Mouse (Mus musculus): ENCODE measurements at regions not wholly inside any gene's neighbourhood (a gene's known extent, or its start where the extent isn't known, plus 50 kb on each side); places are given as distances from the start of the nearest gene placed in this dataset.
A peak's percentile ranks its signal among the peaks of the same experiment; 100 is the strongest.

DNA sequence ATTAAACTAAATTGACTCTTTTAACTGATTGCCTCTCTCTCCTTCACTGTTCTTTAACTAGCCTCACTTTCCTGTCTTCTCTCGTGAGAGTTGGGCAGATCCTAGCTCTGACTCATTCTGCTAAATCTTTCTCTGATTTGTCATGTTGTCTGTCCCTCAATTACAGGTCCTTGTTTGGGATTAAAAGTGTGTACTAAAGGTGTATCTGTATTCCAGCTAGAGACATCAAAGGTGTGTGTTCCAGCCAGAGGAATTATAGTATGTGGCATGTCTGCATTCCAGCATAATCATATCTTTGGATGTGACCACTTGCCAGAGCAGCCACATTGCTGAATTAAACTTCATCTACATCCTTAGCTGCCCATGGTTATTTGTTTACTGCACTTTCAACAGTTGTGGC is 167.5 kb upstream of the Fam83b start:
- no peak for DNase-seq

DNA sequence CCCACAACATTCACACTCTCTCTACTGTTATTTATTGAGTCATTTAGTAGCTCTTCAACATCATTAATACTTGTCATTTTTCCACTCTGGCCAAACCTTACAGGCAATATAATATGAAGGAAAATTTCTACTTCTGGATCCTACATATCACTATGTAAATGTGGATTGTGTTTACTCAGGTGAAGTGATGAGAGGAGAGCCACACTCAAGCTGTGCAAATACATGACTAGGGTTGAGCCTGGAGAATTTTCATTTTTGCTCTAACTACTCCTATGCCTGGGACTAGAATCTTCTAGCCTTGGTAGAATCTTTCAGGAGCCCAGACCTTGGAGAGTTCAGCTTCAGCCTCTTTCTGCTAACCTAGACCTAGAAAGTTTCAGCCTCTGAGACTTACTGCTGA is 166.9 kb upstream of the Fam83b start:
- no peak for DNase-seq

DNA sequence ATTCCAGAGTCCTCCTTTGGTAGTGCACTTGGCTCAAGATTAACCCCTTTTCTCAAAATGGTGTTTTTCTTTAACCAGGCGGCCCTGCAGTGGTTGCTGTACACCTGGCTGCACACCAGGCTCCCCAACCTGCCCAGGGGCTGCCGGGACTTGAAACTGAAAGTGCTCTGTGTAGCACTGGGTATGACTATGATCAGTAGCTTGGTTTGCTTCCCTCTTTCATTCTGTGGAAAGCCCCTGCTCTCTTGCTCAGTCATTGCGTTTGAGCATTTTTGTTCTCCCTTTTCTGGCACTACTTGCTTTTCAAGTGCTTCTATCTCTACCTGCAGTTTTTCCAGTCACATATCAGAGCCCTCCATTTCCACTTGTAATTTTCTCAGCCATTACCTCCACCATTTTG is 156.0 kb upstream of the Fam83b start:
- DNase-seq = no peak

DNA sequence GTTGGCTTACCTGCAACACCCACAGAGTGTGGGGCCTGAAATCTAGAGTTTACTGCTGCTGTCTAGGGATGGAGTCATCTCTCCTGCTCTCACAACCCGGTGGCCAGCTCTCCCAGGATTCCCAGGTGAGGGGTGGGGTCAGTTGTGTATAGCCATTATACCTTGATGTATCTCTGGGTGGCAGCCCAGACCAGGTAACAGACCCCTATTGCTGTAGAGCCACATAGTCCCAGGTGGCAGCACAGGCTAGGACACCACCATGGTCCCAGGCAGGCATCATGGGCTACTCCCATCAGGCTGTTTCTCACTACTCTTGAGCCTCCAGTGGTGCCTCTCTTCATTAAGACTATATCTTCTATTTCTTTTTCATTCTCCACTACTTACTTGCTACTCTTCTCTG is 148.9 kb upstream of the Fam83b start:
- no peak for DNase-seq

DNA sequence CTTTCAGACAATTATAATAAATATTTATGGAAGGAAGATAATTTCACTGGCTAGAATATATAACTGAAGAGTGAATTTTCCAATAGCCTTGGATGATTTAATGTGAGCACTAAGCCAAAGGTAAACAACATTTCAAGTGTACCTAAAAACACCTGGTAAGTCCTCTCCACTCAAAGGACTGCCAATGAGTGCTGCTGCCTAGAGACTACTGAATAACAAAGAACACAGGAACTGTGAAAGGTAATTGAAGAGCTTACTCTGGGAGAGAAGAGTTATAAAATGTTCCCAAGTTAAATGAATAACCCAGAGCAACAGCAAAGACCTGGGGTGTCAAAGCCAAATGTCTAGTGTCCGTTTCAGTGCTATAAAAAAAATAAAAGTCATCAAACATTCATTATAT is 139.5 kb upstream of the Fam83b start:
- DNase-seq = no peak

DNA sequence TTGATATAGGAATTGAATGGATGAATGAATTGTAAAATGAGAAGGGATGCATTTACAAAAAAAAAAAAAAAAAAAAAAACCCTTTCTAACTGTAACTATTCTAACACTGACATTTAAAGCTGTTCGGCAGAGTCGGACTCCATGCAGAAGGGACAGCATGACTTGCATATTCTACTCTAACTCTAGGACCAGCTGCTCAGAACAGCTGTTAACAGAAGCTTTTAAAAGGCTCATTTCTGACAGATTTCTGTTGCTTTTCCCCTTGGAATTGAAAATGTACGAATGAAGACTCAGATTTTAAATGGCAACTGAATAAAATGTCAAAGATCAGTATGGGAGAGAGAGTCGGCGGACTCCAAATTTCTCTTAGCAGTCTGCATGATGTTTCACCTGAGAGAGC is 138.9 kb upstream of the Fam83b start:
- no peak for DNase-seq

DNA sequence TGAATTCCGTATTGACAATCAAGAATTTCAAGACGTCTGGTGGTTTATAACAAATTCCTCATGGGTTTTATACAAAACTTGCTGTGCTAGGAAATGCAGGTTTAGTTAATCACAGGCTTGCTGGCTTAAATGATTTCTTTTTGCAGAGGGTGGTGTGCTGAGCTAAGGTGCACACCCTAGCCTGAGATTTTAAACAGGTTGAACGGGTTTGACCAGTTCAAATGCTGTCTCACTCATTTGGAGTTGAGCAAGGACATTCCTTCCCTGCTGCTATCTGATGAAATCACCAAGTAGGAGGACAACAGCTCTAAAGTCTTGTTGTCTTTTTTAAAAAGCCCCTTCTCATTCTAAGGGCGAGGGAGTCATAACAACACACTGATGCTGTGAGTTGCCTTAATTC is 128.6 kb upstream of the Fam83b start:
- no peak for DNase-seq

DNA sequence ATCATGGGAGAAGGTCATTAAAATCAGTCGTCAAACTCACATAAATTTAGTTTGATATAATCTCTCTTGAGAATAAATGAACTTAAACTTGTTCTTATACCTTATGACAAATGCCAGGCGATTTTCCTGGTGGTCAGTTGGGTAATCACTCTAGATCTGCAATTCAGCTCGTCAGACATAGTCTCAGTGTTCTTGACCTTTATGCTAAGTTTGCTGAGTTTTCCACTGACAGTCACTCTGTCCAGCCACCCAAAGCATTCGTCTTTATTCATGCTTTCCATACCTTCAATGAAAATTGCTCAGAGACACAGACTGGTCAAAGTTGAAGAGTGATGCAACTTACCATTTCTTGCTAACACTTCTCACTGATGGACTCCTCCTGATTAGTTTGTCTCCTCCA is 126.1 kb upstream of the Fam83b start:
- DNase-seq = no peak

DNA sequence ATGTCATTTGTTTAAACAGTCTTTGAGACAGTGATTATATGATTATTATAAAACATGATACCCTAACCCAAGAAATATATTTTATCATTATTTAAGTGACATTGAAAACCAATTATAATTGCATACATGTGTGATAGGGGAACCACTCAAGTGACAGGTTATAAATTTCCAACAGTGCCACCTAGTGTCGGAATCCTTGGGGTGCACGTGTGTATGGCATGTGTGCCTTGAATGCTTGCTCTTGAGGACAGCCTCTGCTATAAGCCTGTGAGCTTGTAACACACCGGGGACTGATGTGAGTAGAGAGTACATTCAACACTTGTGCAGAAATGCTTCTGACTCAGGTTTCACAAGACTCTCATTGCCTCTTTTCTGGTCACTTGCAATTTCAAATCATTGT is 93.9 kb upstream of the Fam83b start:
- peak; percentile 32 to 33 for DNase-seq

DNA sequence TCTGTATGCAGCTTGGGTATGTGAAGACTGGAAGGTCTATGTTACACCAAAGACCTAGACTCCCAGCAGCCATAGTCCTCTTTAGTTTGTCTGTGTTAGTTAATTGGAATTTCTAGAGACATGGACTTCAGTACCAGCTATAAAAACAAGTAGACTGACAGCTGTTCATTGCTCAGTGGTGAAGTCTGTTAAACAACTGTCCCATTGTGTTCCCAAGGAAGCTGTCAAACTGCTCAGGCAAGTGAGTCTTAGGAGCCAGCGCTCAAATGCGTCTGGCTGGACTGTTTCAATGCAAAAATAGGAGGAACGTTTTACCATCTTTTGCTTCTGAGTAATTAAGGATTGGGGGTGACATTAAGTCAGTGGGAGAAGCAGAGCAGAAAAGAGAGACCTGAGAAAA is 92.9 kb upstream of the Fam83b start:
- DNase-seq = no peak

DNA sequence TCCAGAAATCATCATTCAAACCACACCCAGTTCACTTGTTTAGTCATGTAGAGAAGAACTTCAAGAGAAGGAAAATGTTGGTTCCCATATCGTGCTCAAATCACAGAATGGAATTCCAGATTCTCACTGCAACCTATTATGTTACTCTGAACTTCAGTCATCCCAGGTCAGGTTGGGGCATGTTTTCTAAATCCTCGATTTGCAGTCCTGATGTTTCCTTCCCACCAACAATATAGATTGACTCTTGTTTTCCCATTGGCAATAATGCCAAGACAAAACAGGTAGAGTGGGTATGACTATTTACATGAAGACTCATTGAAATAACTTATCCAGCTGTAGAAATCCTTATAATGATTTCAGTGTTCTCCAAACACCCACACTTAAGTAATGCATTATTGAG is 86.4 kb upstream of the Fam83b start:
- DNase-seq = no peak

DNA sequence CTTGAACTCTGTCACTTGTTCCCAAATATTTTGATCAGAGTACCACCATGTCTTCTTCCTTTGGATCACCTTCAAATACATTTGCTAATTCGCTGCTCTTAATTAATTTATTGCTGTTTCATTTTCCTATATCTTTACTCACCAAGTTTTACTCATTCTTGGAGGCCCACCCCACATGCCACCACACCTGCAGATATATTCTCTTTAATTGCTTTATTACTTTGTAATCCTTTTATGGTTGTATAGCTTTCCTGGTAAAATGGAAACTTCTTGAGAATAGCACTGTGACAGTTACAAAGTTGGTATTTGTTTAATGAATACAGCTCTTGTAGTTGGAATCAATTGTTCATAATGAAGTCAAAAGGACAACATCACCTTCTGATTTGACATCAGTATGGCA is 82.6 kb upstream of the Fam83b start:
- DNase-seq = no peak

DNA sequence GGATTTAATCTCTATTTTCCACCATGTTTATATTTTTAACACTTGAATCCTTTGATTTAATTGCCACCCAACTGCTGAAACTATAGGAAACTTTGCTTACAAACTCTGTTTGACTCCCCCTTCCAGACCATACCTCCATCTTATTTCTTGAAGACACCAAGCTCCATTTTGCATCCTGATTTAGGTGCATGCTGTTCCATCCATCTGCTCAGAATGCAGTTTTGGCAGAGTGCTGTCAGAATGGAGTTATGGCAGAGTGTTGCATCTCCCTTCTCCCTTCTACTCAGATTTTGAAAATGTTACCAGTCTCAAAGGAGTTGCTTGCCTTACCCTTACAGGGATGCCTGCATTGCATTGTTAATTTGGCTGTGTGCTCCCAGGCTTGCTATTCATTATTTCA is 79.5 kb upstream of the Fam83b start:
- no peak for DNase-seq
